Mouse (Mus musculus): ENCODE measurements around the gene Necap1.

Necap1 gene

GRCm38 (mm10) chr6:122889599-122889998, 15.3 kb downstream of the Necap1 start:
- DNase-seq: no peak

- no peak for DNase-seq
These were observed 18.3 kb downstream of the Necap1 start for GRCm38 (mm10) chr6:122892442-122893049.

- DNase-seq: no peak
These were observed 45.6 kb downstream of the Necap1 start for GRCm38 (mm10) chr6:122919922-122920321.

- no peak for DNase-seq
These were observed 47.2 kb downstream of the Necap1 start, which contains the start of gene Clec4a1 for GRCm38 (mm10) chr6:122921451-122921850. TSS of gene Clec4a1 (plus strand) at chr6:122921848.

- no peak for DNase-seq
These were observed 60.6 kb downstream of the Necap1 start for GRCm38 (mm10) chr6:122934845-122935244.
